Mouse (Mus musculus): ENCODE measurements around the gene Brms1l. TPM values are rescaled to one million over a fixed set of nuclear protein-coding genes. Genes with fewer than 3 reads are reported as not detected.

Brms1l gene
- total and polyA plus RNA-seq, 3 experiments = 11.8 to 21.0 (median 19.1) TPM

DNA sequence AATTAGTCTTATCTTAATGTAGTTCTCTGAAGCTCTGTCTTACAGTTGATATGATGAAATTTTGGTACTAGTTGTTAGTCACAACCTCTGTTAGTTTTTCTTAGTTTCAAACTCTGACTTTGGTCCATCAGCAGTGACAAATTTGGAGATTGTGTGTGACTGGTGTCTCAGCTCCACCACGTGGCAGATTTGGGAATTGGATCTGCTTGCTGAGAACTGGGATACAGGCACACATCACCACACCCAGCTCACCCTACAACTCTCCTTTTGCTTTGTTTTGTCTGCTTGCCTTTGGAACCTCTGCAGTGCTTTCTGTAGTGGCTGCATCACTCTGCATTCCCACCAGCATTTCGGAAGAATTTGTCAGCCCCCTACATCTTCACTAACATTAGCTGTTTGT is 5.0 kb upstream of the Brms1l start:
- no peaks in the 10 kb centered on the region for H3K36me3 ChIP-seq (ENCODE audit: control insufficient read depth, insufficient read depth, low read length)
- TF ChIP-seq POLR2A (IDR thresholded peaks at IDR 0.05; ENCODE audit: insufficient read depth, low read depth, low read length) (no peak), EP300 (IDR thresholded peaks at IDR 0.05; ENCODE audit: insufficient read depth, low read depth, low read length) (peak; percentile 95), CTCF (IDR thresholded peaks at IDR 0.05) (peak; percentile 98)
- no peaks in the 10 kb centered on the region for H3K79me2 ChIP-seq (replicated peaks; ENCODE audit: control insufficient read depth, insufficient read depth, low read length)
- H3K4me1 ChIP-seq (ENCODE audit: control insufficient read depth, insufficient read depth, low read length) = no peaks in the 10 kb centered on the region
- H3K4me3 ChIP-seq = no peak overlapping the region
- 16% methylated on average over 2 of the region's 2 CpGs for WGBS
- DNase-seq = peak; percentile 72 to 84
- H3K9ac ChIP-seq (ENCODE audit: low read depth, low read length) = no peak overlapping the region
- H3K27me3 ChIP-seq (ENCODE audit: control insufficient read depth, insufficient read depth, low read length) = no peaks in the 10 kb centered on the region
- no peak overlapping the region for H3K27ac ChIP-seq
- intact Hi-C loops (cut with DNase I) = loop anchor here (1.0 to 10.0 kb wide), 3 partner anchors 53 to 526 kb away; partner anchors contain the start of gene Ppp2r3c

DNA sequence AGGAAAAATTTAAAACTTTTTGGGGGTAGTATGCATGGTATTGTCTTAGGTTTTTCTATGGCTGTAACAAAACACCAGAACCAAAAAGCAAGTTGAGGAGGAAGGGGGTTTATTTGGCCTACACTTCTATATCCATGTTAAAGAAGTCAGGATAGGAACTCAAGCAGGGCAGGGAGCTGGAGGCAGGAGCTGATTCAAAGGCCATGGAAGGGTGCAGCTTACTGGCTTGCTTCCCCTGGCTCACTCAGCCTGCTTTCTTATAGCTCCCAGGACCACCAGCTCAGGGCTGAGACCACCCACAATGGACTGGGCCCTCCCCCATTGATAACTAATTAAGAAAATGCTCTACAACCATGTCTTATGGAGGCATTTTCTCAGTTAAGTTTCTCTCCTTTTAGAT is 3.2 kb upstream of the Brms1l start:
- no peaks in the 10 kb centered on the region for H3K36me3 ChIP-seq (ENCODE audit: control insufficient read depth, insufficient read depth, low read length)
- H3K4me1 ChIP-seq (ENCODE audit: control insufficient read depth, insufficient read depth, low read length) = no peaks in the 10 kb centered on the region; the same call in 1 of the 2 replicates
- H3K9ac ChIP-seq (ENCODE audit: low read depth, low read length) = no peak overlapping the region
- intact Hi-C loops (cut with DNase I) = loop anchor here (5.0 to 10.0 kb wide), 2 partner anchors 111 to 528 kb away; partner anchors contain the start of gene Ppp2r3c
- H3K4me3 ChIP-seq = no peak overlapping the region
- H3K27me3 ChIP-seq (ENCODE audit: control insufficient read depth, insufficient read depth, low read length) = no peaks in the 10 kb centered on the region
- no peak overlapping the region for H3K27ac ChIP-seq
- no peak for TF ChIP-seq CTCF (IDR thresholded peaks at IDR 0.05)
- TF ChIP-seq POLR2A (IDR thresholded peaks at IDR 0.05; ENCODE audit: insufficient read depth, low read depth, low read length) = no peak
- no peak for TF ChIP-seq EP300 (IDR thresholded peaks at IDR 0.05; ENCODE audit: insufficient read depth, low read depth, low read length)
- no peaks in the 10 kb centered on the region for H3K79me2 ChIP-seq (replicated peaks; ENCODE audit: control insufficient read depth, insufficient read depth, low read length)
- DNase-seq = no peak

DNA sequence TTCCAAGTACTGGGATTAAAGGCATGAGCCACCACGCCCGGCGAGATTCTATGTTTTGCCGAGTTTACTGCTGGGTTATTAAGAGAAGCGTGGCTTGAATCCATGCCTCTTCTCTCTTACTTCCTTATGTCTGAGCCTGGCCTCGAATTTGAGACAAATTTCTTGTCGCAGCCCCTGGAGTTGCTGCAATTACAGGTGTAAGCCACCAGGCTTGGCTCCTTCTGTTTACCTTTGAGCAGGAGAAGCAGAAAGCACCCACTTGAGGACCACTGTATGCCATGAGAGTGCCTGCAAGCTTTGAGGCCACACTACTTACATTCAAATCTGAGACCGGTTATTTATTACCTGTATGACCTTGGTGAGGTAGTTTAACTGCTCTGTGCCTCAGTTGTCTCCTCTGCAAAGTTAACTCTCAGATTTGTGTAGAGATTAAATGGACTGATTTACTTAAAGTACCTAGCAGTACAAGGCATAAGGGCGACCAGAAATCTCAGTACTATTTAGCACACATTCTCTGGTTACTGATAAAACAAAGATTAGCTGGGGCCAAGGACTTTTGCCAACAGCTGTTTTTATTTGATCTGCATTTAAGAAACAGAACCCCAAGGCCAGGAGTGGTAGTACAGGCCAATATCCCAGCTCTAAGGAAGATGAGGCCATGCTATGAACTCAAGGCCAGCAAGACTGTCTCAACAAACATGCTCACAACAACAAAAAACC is 2.1 kb upstream of the Brms1l start:
- WGBS = 61% methylated on average over 9 of the region's 9 CpGs
- H3K27me3 ChIP-seq (ENCODE audit: control insufficient read depth, insufficient read depth, low read length) = no peaks in the 10 kb centered on the region
- H3K4me3 ChIP-seq = no peak overlapping the region
- no peaks in the 10 kb centered on the region for H3K36me3 ChIP-seq (ENCODE audit: control insufficient read depth, insufficient read depth, low read length)
- H3K79me2 ChIP-seq (replicated peaks; ENCODE audit: control insufficient read depth, insufficient read depth, low read length) = no peaks in the 10 kb centered on the region
- TF ChIP-seq POLR2A (IDR thresholded peaks at IDR 0.05; ENCODE audit: insufficient read depth, low read depth, low read length) (no peak), EP300 (IDR thresholded peaks at IDR 0.05; ENCODE audit: insufficient read depth, low read depth, low read length) (no peak), CTCF (IDR thresholded peaks at IDR 0.05) (no peak)
- no peak overlapping the region for H3K27ac ChIP-seq
- no peak for DNase-seq
- intact Hi-C loops (cut with DNase I) = loop anchor here (2.0 to 10.0 kb wide), 3 partner anchors 13 to 529 kb away; partner anchors contain the start of genes Ppp2r3c and Ralgapa1
- H3K9ac ChIP-seq (ENCODE audit: low read depth, low read length) = no peak overlapping the region
- no peaks in the 10 kb centered on the region; the same call in 1 of the 2 replicates for H3K4me1 ChIP-seq (ENCODE audit: control insufficient read depth, insufficient read depth, low read length)

DNA sequence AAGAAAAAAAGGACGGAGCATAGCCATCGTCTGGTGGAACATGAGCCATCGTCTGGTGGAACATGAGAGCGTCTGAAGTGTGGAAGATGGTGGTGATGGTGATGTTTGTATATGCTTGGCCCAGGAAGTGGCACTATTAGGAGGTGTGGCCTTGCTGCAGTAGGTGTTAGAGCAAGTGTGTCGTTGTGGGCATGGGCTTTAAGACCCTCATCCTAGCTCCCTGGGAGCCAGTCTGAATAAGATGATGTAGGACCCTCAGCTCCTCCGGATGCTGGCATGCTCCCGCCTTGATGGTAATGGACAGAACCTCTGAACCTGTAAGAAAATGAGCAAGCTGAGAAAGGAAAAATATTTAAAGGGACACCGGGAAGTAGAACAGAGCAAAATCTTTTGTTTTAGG is 1.2 kb upstream of the Brms1l start:
- Histone ChIP-seq H3K27me3 (ENCODE audit: control insufficient read depth, insufficient read depth, low read length) (no peaks in the 10 kb centered on the region), H3K79me2 (replicated peaks; ENCODE audit: control insufficient read depth, insufficient read depth, low read length) (no peaks in the 10 kb centered on the region), H3K4me3 (no peak overlapping the region), H3K4me1 (ENCODE audit: control insufficient read depth, insufficient read depth, low read length) (no peaks in the 10 kb centered on the region; the same call in 1 of the 2 replicates), H3K27ac (no peak overlapping the region), H3K9ac (ENCODE audit: low read depth, low read length) (no peak overlapping the region), H3K36me3 (ENCODE audit: control insufficient read depth, insufficient read depth, low read length) (no peaks in the 10 kb centered on the region)
- no peak for DNase-seq
- 81% methylated on average over 8 of the region's 8 CpGs for WGBS
- TF ChIP-seq CTCF (IDR thresholded peaks at IDR 0.05) = no peak
- TF ChIP-seq EP300 (IDR thresholded peaks at IDR 0.05; ENCODE audit: insufficient read depth, low read depth, low read length) = no peak
- TF ChIP-seq POLR2A (IDR thresholded peaks at IDR 0.05; ENCODE audit: insufficient read depth, low read depth, low read length) = no peak
- intact Hi-C loops (cut with DNase I) = loop anchor here (2.0 to 10.0 kb wide), 3 partner anchors 14 to 530 kb away; partner anchors contain the start of genes Ppp2r3c and Ralgapa1

DNA sequence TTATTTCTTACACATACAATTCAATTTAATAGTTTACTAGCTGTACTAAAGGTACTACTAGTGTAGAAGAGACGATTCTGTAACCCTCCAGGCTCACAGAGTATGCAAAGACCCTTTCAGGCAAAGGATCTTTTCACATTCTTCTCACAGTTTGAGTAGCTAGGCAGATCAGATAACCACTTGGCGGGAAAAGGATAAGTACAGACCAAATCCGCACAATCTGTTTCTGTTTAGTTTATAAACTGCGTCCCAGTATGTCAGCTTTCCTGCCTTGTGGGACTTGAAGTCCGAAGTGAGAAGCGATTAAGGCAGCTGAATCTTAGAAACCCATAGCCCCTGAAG is 296 bp upstream of the Brms1l start:
- no peak for TF ChIP-seq CTCF (IDR thresholded peaks at IDR 0.05)
- TF ChIP-seq POLR2A (IDR thresholded peaks at IDR 0.05; ENCODE audit: insufficient read depth, low read depth, low read length) = no peak
- TF ChIP-seq EP300 (IDR thresholded peaks at IDR 0.05; ENCODE audit: insufficient read depth, low read depth, low read length) = no peak
- Histone ChIP-seq H3K79me2 (replicated peaks; ENCODE audit: control insufficient read depth, insufficient read depth, low read length) (no peaks in the 10 kb centered on the region), H3K9ac (ENCODE audit: low read depth, low read length) (peak overlapping the region; percentile 41), H3K27ac (peak overlapping the region; percentile 86), H3K4me3 (peak overlapping the region; percentile 88), H3K4me1 (ENCODE audit: control insufficient read depth, insufficient read depth, low read length) (no peaks in the 10 kb centered on the region; the same call in 1 of the 2 replicates), H3K27me3 (ENCODE audit: control insufficient read depth, insufficient read depth, low read length) (no peaks in the 10 kb centered on the region), H3K36me3 (ENCODE audit: control insufficient read depth, insufficient read depth, low read length) (no peaks in the 10 kb centered on the region)
- 0% methylated on average over 6 of the region's 6 CpGs for WGBS
- intact Hi-C loops (cut with DNase I) = loop anchor here (2.0 to 10.0 kb wide), 2 partner anchors 15 to 531 kb away; partner anchors contain the start of genes Ppp2r3c and Ralgapa1
- DNase-seq = no peak

DNA sequence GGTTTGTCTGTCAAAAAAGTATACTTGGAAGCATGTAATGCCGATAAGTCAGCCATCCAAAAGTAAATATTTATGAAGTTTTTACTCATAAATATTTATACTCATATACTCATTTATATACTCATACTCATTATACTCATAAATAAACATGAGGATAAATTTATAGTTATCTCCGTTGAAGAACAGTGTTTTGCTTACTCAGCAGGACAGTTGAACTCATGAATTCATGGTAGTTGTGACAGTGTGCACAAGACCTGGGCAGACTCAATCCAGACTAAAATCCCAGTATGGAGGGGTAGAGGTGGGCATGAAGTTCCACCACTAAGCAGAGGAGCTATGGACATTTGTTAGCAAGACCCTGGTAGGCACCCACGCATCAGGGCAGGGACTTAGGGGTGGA is 1.4 kb downstream of the Brms1l start:
- intact Hi-C loops (cut with DNase I) = loop anchor here (10.0 kb wide), 1 partner anchor 533 kb away; the partner anchor contains the start of gene Ppp2r3c
- H3K4me1 ChIP-seq (ENCODE audit: control insufficient read depth, insufficient read depth, low read length) = no peaks in the 10 kb centered on the region; the same call in 1 of the 2 replicates
- H3K79me2 ChIP-seq (replicated peaks; ENCODE audit: control insufficient read depth, insufficient read depth, low read length) = no peaks in the 10 kb centered on the region
- H3K27me3 ChIP-seq (ENCODE audit: control insufficient read depth, insufficient read depth, low read length) = no peaks in the 10 kb centered on the region
- no peak overlapping the region for H3K27ac ChIP-seq
- WGBS = 84% methylated on average over 3 of the region's 3 CpGs
- no peak for DNase-seq
- no peak overlapping the region; the same call in 1 of the 2 replicates for H3K4me3 ChIP-seq
- H3K36me3 ChIP-seq (ENCODE audit: control insufficient read depth, insufficient read depth, low read length) = no peaks in the 10 kb centered on the region
- TF ChIP-seq CTCF (IDR thresholded peaks at IDR 0.05) (no peak), EP300 (IDR thresholded peaks at IDR 0.05; ENCODE audit: insufficient read depth, low read depth, low read length) (no peak), POLR2A (IDR thresholded peaks at IDR 0.05; ENCODE audit: insufficient read depth, low read depth, low read length) (no peak)
- no peak overlapping the region for H3K9ac ChIP-seq (ENCODE audit: low read depth, low read length)

All from heart, adult 2 months (tissue).